Mouse (Mus musculus) liver, adult (tissue): ENCODE data around the gene Cd38.

Source experiments
- GATA4 ChIP-seq: IDR thresholded peaks from 2 replicates; pipeline ENCODE4 v1.6.1; 2014; ENCODE audit warnings: mild to moderate bottlenecking, low read length; ENCODE audit not compliant: insufficient replicate concordance

The Cd38 gene

GRCm38 (mm10) chr5:43868253-43868652, at the start of gene Cd38:
Gene Cd38, plus strand, starts transcription at chr5:43868553.
- TF ChIP-seq GATA4 = no peak

- no peak for TF ChIP-seq GATA4
Observed at GRCm38 (mm10) chr5:43818695-43819094, 49.7 kb upstream of the Cd38 start, which contains the start of gene Bst1. Gene Bst1, plus strand, starts transcription at chr5:43818885.

DNA sequence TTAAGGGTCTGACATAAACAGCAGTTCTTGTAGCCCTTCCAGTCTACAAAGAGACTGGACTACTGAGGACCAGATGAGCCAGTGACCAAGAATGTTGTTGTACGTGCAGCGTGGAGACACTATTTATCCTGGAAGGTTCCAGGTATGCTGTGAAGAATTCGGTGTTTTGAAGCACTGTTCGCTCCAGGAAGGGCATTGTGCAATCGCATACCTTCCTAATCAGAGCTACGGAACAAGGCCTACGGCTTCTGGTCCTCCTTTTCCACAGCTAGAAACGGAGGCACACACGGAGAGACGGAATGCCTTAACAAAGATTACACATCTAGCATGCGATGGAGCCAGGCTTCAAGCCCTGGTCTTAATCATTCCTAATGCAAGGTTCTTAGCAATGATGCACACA, 47.6 kb upstream of the Cd38 start:
- no peak for TF ChIP-seq GATA4

DNA sequence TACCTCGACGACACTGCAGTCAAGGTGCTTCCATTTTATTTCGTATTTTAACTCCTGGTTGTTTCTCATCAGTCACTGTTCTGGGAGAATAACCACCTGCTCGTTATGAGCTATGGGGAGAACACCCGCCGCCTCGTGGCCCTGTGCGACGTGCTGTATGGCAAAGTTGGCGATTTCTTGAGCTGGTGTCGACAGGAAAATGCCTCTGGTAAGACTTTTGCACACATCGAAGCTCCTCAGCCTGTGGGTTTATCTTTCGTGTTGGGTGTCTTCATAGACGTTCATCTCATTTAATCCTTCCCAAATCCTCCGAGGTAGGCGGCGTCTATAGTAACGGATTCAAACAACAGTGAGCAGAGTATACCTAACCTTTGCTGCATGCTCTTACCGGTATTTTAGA, 46.8 kb upstream of the Cd38 start, which contains the start of gene Fbxl5:
Fbxl5 (minus strand) TSS at position 101 of the 400 bp plus-strand sequence.
- no peak for TF ChIP-seq GATA4

- TF ChIP-seq GATA4 = no peak
Observed at GRCm38 (mm10) chr5:43822199-43822598, 46.2 kb upstream of the Cd38 start.

DNA sequence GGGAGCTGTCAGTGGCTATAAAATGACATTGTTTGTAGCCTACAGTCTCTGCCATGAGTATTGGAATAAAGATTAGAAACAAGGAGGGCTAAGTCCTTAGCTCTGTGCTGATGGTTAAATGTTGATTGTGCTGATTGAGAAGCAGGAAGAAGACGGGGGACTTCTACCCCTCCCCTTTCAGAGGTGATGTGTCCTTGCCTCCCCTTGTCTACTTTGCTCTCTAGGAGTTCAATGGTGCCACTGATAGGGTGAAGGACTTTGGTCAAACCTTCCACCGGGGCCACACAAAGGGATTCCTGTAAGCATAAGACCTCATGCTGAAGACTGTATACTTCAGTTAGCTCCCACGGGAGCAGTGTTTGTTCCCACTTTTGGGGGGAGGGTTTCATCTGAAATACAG, 45.5 kb upstream of the Cd38 start:
- TF ChIP-seq GATA4 = no peak

DNA sequence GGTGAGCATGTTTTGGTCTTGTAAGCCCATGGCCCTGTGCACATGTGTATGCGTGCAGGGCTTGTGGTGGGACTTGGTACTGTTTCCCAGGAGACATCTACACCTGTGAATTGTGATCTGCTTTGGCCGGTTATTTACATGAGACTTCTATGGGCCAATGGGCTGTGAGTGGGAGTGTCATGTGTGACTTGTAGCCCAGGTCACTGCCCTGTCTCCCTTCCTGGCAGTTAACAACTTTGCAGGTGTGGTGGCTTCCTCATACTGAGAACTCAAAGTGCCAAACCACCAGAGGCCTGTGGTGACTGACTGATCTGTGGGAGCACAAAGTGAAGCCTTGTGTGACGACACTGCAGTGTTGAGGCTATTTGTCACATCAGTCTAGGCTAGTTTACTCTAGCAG, 43.8 kb upstream of the Cd38 start:
- no peak for TF ChIP-seq GATA4

DNA sequence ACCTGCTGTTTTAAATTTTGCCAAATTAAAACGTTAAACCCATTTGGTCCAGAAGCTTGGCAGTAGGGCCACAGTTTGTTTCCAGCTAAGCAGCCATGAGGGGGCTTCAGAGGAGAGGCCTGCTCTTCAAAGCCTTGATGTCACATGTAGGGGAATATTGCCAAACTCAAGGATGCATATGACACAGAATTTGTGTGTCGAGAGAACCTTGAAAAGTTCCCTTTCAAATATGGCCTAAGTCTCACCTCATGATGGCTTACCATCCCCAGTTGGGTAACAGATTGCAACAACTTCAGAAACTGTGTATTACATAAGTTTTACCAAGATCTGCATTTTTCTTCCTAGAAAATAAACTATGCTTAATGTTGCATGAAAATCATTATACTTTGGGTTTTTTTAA, 41.5 kb upstream of the Cd38 start:
- TF ChIP-seq GATA4 = no peak

- TF ChIP-seq GATA4 = no peak
Observed at GRCm38 (mm10) chr5:43827366-43827765, 41.0 kb upstream of the Cd38 start.

- TF ChIP-seq GATA4 = no peak
Observed at GRCm38 (mm10) chr5:43836590-43836989, 31.8 kb upstream of the Cd38 start.

- no peak for TF ChIP-seq GATA4
Observed at GRCm38 (mm10) chr5:43837372-43837771, 31.0 kb upstream of the Cd38 start.

DNA sequence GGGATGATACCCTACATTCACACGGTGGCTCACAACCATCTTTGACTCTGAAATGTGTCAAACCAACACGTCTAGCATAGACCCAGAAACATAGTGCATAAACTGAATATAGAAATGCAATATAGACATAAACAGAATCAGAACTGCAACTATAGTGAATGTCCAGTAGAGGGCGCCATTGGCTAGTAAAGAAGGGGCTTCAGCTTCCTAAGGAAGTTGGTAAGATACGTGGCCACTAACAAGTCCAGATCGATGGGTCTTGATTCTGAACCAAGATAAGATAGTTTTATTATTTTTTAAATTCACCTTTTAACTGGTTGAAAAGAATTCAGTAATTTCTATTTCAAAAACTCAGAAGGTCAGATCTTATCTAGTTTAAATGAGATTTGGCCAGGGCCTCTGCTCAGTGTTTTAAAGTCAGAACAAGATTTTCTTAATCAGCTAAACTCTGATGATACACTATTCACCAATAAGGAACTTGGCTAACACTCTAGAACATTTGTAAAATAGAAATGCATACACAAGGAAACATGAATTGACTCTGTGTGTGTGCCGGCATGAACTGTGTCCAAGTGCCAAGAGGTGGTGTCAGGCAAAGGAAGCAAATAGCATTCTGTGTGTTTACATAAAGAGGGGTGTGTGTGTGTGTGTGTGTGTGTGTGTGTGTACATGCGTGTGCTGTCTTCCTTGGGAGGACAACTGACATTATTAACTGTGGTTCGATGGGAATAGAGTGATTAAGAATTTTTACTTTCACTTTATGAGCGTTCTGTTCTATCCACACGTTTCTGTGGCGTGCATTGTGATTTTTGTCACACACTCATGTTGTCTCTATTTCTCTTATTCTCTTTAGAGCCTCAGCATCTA, 27.0 kb upstream of the Cd38 start:
- TF ChIP-seq GATA4 = peak; percentile 73

DNA sequence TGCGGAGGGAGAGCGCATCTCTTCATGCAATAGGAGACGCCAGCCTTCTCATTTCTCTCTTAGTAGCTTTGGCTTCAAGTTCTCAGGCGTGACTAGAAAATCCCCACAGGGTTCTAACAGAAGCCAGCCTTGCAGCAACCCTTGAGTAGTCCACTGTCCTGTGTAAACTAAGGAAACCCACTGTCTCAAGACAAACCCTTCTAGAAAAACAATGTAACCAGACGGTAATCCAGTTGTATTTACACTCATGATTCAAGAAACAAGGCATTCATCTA, 26.4 kb upstream of the Cd38 start:
- no peak for TF ChIP-seq GATA4

DNA sequence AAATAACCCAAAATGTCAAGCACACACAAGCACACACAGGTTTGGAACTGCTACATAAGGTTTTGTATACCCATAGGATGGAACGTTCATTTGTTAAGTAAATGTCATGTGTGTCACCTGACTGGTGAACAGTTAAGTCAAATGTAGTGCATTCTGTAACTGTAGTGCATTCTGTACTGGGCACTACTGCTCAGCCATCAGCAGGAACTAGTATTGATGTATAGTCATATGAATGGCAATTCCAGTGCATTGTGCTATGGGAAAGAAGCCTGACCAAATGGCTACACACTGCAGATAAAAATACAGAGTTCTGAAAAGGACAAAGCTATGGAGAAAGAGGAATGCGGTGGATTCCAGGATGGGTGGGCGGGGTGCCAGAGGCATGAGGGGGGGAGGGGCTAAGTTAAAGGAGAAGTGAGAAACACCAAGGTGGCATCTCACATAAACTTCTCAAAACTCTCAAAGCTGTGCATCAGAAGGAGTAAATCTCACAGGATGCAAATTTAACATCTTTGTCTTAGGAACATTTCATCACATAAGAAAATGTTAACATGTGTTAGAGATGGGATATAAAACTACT, 25.7 kb upstream of the Cd38 start:
- TF ChIP-seq GATA4 = no peak

GRCm38 (mm10) chr5:43845083-43845482, 23.3 kb upstream of the Cd38 start:
- TF ChIP-seq GATA4 = no peak

- TF ChIP-seq GATA4 = no peak
Observed at GRCm38 (mm10) chr5:43845646-43846045, 22.7 kb upstream of the Cd38 start.

- no peak for TF ChIP-seq GATA4
Observed at GRCm38 (mm10) chr5:43846227-43846626, 22.1 kb upstream of the Cd38 start.

DNA sequence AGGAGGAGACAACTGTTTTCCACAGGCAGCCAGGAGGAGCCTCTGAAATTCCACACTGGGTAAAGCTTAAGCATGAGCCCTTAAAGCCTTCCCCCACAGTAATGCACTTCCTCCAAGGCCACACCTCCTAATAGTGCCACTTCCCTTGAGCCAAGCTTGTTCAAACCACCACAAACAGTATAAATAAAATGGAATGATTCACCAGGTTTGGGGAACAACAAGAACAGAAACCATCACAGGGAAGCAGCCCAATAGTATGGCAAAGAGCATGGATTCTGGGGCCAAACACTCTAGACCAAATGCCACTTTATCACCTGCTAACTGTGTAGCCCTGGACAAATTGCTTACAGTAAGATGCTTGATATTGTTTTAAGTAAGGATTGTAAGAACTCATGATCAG, 20.8 kb upstream of the Cd38 start:
- TF ChIP-seq GATA4 = no peak

- no peak for TF ChIP-seq GATA4
Observed at GRCm38 (mm10) chr5:43848275-43848674, 20.1 kb upstream of the Cd38 start.
